Mouse (Mus musculus) gastrocnemius, adult 18-20 months (tissue): ENCODE results near the gene Palm3. TPM values are rescaled to one million over a fixed set of nuclear protein-coding genes. Genes with fewer than 3 reads are reported as not detected.

Source experiments
- DNase-seq: peaks from one replicate; pipeline ENCODE4 v3.0.0; 2021; ENCODE audit warnings: low spot score
- microRNA-seq: library from miRNA; unstranded; fragments of <30 nt; microRNA quantifications from one replicate; pipeline ENCODE4 v1.2.0, GENCODE M21; 2021
- total RNA-seq, 2 experiments: library from RNA; stranded (reverse); gene quantifications; 2 replicates each; pipeline ENCODE4 v1.2.3; 2021

Gene Palm3
- total RNA-seq, 2 experiments from 2014 or later: 0.09 to 0.11 TPM

DNA sequence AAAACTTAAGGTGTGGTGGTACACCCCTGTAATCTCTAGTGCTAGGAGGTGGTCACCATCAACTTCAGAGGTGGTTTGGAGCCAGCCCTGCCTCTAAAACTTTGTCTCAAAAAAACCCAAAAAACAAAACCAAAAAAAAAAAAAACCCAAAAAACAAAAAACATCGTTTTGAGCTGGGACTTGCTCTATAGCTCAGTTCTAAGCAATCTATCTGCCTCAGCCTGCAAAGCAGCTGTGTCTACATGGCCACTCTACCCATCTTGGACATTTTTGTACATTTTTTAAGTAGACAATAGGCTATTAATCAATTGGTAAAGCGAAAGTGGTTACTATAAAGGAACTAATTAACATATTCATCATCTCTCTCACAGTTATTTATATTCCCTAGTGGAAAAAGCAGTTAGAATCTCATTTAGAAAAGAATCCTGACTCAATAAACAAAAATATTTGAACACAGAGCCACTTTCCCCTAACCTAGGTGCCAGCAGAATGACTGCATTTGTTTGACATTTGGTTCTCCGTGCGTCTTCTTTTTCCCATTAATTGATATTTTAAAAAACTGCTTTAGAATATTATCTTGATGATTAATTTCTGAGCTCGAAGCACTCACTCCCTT, 44.3 kb downstream of the Palm3 start:
- DNase-seq: no peak

DNA sequence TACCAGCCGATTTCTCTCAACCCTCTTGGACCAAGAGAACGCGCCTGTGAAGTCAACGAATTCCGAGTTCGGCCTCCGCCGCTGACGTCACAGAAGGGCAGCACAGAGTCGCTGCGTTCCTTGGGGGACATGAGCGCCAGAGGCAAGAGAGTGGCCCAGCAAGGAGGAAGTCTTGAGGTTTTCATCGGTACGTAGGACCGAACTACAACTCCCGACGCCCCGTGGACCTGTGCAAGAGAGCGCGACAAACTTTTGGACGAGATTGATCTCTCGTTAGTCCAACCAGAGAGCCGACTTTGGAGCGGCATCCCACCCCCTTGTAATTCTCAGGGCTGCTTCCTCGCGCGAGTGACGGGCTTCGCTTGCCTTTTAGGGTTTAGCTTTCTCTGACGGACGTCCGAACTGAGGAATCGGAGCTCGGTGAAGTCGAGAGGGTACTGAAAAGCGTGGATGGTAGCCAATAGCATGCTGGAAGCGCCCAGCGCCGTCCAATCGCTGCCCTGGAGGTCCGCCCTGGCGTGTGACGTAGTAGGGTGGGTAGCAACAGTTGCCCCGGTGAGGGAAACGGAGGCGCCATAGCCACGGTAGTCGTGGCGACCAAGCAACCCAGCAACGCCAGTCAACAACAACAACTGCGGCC, 45.1 kb downstream of the Palm3 start, which contains the start of gene Rfx1:
Gene Rfx1, plus strand, starts transcription at position 544 of the 640 bp plus-strand sequence.
- DNase-seq: peak; percentile 100

DNA sequence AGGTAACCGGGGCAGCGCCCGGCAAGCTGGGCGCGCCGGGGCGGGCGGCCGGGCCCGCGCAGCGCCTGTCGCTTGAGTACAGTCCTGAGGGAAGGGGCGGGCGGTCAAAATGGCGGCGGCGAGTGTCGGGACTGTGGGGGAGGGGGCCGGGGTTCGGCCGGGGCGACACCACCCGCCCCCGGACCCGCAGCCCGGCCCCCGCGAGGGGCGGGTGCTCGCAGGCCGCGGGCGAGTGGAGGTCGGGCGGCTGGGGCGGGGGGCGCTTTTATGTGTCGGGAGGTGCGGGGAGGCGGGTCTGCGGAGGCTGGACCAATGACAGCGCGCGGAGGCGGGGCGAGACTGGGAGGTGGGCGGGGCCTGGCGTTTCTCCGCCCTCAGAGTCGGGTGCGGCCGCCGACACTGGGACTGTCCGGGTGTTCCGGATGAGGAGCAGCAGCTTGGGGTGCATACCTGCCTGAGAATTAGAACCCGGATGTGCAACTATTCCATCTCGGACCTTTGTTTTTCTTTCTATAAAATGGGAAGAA, 45.8 kb downstream of the Palm3 start:
- DNase-seq: peak; percentile 95

- no peak for DNase-seq
Measured at GRCm38 (mm10) chr8:84067911-84068310, 46.6 kb downstream of the Palm3 start.

- no peak for DNase-seq
Measured at GRCm38 (mm10) chr8:84068316-84069035, 47.2 kb downstream of the Palm3 start.

DNA sequence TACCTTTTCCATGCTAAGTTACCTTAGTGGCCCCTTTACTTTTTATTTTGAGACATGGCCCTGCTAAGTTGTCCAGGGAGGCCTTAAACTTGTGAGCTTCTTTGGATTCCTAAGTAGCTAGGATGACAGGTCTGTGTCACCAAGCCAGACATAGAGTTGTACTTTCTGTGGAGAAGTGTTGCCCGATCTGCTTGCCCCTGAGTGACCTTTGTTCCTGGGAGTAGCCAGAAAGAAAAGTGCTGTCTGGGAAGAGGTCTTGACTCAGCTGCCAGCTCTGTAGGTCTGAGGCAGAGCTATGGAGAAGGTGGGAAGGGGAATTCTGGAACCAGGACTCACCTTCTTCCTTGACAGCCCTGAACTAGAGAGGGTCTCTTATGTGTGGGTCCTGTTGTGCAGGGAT, 47.9 kb downstream of the Palm3 start:
- no peak for DNase-seq

DNA sequence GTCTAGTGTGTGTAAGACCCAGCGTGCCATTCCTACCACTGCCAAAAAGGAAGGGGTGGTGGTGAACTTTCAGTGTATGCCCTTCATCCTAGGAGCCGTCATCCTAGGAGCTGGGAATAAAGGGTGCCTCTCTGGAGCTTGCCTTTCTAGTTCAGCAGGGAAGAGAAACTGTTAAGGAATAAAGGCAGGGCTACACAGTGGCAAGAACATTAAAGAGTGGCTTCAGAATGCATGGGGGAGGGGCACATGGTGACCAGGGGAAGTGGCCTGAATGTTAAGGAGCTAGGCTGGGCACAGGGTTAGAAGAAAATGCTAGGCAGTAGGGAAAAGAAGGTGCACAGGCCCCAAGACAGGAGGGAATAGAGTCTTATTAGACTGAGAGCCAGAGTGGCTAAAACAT, 48.5 kb downstream of the Palm3 start:
- DNase-seq: no peak

- no peak for DNase-seq
Measured at GRCm38 (mm10) chr8:84070241-84070640, 49.0 kb downstream of the Palm3 start.

GRCm38 (mm10) chr8:84070667-84071066, 49.4 kb downstream of the Palm3 start:
- peak; percentile 48 for DNase-seq

DNA sequence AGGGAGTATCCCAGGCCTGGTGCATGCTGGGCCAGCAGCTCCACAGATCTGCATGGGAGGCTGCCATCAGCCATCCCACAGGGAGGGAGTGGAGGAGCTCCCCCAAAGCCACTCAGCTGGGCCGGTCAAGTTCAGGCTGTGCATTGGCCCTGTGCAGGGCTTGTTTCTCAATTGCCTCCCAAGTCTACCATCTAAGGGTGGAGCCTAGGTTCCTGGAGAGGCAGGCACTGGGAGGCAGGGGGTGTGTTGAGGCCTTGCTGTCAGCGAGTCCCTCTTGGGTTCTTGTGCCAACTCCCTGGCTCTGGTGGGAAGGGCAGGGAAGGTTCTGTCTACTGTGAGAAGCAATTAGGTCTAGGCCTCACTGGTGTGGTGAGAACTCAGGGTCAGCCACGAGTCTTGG, 50.6 kb downstream of the Palm3 start:
- DNase-seq: no peak

- no peak for DNase-seq
Measured at GRCm38 (mm10) chr8:84072321-84072720, 51.0 kb downstream of the Palm3 start.

- DNase-seq: no peak
Measured at GRCm38 (mm10) chr8:84073230-84073976, 52.1 kb downstream of the Palm3 start.

GRCm38 (mm10) chr8:84076412-84076811, 55.1 kb downstream of the Palm3 start:
- DNase-seq: no peak

GRCm38 (mm10) chr8:84076849-84077248, 55.6 kb downstream of the Palm3 start:
- peak; percentile 45 for DNase-seq

- DNase-seq: no peak
Measured at GRCm38 (mm10) chr8:84079206-84079605, 57.9 kb downstream of the Palm3 start.

Small RNA genes lying within 50 kb of the gene (microRNA-seq; reads per million reads assigned to microRNA genes)
- gene Mir1199 (97.2 reads per million, percentile 59 among the genes with 10 or more reads in this experiment), gene Mir8111 (32.4 reads per million, percentile 44 among the genes with 10 or more reads in this experiment)

Other genes with a start within 250 kb of the Palm3 start
- gene Adgrl1, start 121.4 kb upstream of the Palm3 start, total RNA-seq: 10 to 100 TPM; 14.1 to 17.2 TPM
- gene Gm10644, start 66.3 kb upstream of the Palm3 start, total RNA-seq: under 1 TPM; 0.57 to 0.75 TPM
- gene Asf1b, start 66.0 kb upstream of the Palm3 start, total RNA-seq: under 1 TPM; 0.24 to 0.32 TPM
- gene Prkaca, start 48.5 kb upstream of the Palm3 start, total RNA-seq: 100 to 1,000 TPM; 155 to 157 TPM
- 10 to 100 TPM; 12.3 to 16.9 TPM for gene Samd1, start 23.8 kb upstream of the Palm3 start, total RNA-seq
- gene 1700067K01Rik, start 20.0 kb upstream of the Palm3 start, total RNA-seq: not detected
- 1 to 10 TPM; 2.0 to 2.4 TPM for gene 2210011C24Rik, start 9.3 kb upstream of the Palm3 start, total RNA-seq
- gene Il27ra, start 21.1 kb downstream of the Palm3 start, total RNA-seq: under 1 TPM; 0.37 to 0.66 TPM
- not detected for gene Rln3, start 23.5 kb downstream of the Palm3 start, total RNA-seq
- 1 to 10 TPM; 1.2 TPM for gene Gm10643, start 43.7 kb downstream of the Palm3 start, total RNA-seq
- 1 to 10 TPM; 4.6 to 4.8 TPM for gene Rfx1, start 45.4 kb downstream of the Palm3 start, total RNA-seq
- gene Dcaf15, start 83.3 kb downstream of the Palm3 start, total RNA-seq: 1 to 10 TPM; 4.8 to 4.9 TPM
- not detected for gene Podnl1, start 104.5 kb downstream of the Palm3 start, total RNA-seq
- 10 to 100 TPM; 15.8 to 16.3 TPM for gene Cc2d1a, start 126.5 kb downstream of the Palm3 start, total RNA-seq
- gene 4930432K21Rik, start 126.6 kb downstream of the Palm3 start, total RNA-seq: under 1 TPM; 0.31 to 0.57 TPM
- gene Nanos3, start 163.7 kb downstream of the Palm3 start, total RNA-seq: under 1 TPM in 1 of 2 experiments, not detected in 1; 0.82 TPM
- 1 to 10 TPM; 6.6 to 7.2 TPM for gene Zswim4, start 215.6 kb downstream of the Palm3 start, total RNA-seq
- 100 to 1,000 TPM; 185 to 187 TPM for gene D8Ertd738e, start 228.2 kb downstream of the Palm3 start, total RNA-seq
- gene Mri1, start 235.9 kb downstream of the Palm3 start, total RNA-seq: 10 to 100 TPM; 13.8 to 19.7 TPM
- 1 to 10 TPM; 7.3 to 9.4 TPM for gene Ccdc130, start 248.9 kb downstream of the Palm3 start, total RNA-seq